Mouse (Mus musculus): ENCODE results near the gene Kcnk2.

DNA sequence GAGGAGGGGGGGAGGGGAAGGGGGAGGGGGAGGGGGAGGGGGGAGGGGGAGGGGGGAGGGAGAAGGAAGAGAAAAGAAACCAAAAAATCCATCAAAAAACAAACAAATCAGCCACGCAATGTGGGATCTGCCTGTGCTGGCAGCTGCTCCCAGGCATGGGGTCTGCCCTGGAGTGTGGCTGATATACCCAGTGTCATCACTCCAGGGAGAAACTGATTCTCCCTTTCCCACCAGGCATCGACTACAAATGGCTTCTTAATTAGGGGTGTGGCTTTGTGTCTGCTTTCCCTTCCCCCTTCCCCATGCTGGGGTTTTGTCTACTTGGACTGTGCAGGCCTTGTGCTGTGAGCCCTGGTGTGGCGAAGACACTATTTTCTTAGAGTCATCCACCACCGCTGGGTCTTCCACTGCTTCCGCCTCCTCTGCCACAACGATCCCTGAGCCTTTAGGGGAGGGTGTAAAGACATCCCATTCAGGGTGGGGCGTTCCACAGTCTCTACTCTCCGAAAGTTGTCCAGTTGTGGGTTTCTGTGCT, 97.0 kb downstream of the Kcnk2 start:
- TF ChIP-seq EP300 (IDR thresholded peaks at IDR 0.05; ENCODE audit: low read depth) (no peak), CTCF (IDR thresholded peaks at IDR 0.05; ENCODE audit: low read depth) (no peak)

Measured in liver, postnatal 0 days (tissue).